Mouse (Mus musculus) limb, embryonic 14.5 days (tissue): ENCODE data around the gene Nr0b2. TPM values are rescaled to one million over a fixed set of nuclear protein-coding genes. Genes with fewer than 3 reads are reported as not detected.

Source experiments
- ATAC-seq: fragments of 200-750 bp; cut with Nextera tagmentation; 2 replicates; pipeline ENCODE4 v1.8.0; 2017; ENCODE audit warnings: low read depth, moderate number of reproducible peaks, moderate TSS enrichment; ENCODE audit not compliant: low FRiP score
- DNase-seq: peaks from one replicate; pipeline ENCODE4 v3.0.0-alpha.2; 2015; ENCODE audit warnings: low spot score
- H3K27ac ChIP-seq: fragments of 300-500 bp; sonication (generic); replicated peaks from 2 replicates; pipeline ENCODE4 v1.5.1; 2014; ENCODE audit warnings: low read depth, mild to moderate bottlenecking, low read length, moderate library complexity, mixed read lengths
- H3K27me3 ChIP-seq: fragments of 300-500 bp; sonication (generic); 2 replicates; pipeline ENCODE4 v1.6.1; 2014; ENCODE audit warnings: low read length, mixed read lengths; ENCODE audit not compliant: control insufficient read depth, insufficient read depth
- H3K36me3 ChIP-seq: fragments of 300-500 bp; sonication (generic); 2 replicates; pipeline ENCODE4 v1.6.1; 2014; ENCODE audit warnings: mild to moderate bottlenecking, low read length, moderate library complexity, mixed read lengths; ENCODE audit not compliant: control insufficient read depth, insufficient read depth
- H3K4me1 ChIP-seq: fragments of 300-500 bp; sonication (generic); 2 replicates; pipeline ENCODE4 v1.6.1; 2014; ENCODE audit warnings: antibody characterized with exemption, low read length, mixed read lengths; ENCODE audit not compliant: control insufficient read depth, insufficient read depth
- H3K4me2 ChIP-seq: fragments of 300-500 bp; sonication (generic); replicated peaks from 2 replicates; pipeline ENCODE4 v1.6.1; 2014; ENCODE audit warnings: low read depth, mild to moderate bottlenecking, low read length, moderate library complexity; ENCODE audit not compliant: severe bottlenecking
- H3K4me3 ChIP-seq: fragments of 300-500 bp; sonication (generic); replicated peaks from 2 replicates; pipeline ENCODE4 v1.5.1; 2014; ENCODE audit warnings: low read length
- H3K9ac ChIP-seq: fragments of 300-500 bp; sonication (generic); 2 replicates; pipeline ENCODE4 v1.6.1; 2014; ENCODE audit warnings: mild to moderate bottlenecking, low read depth, low read length, moderate library complexity; ENCODE audit not compliant: severe bottlenecking
- H3K9me3 ChIP-seq: fragments of 300-500 bp; sonication (generic); 2 replicates; pipeline ENCODE4 v1.6.1; 2016; ENCODE audit warnings: low read length; ENCODE audit not compliant: control insufficient read depth
- POLR2A ChIP-seq: fragments of 200-500 bp; IDR thresholded peaks from 2 replicates; pipeline ENCODE4 v1.8.0; 2012; ENCODE audit warnings: inconsistent platforms, mild to moderate bottlenecking, moderate library complexity, borderline replicate concordance; ENCODE audit not compliant: insufficient read depth, insufficient read length; ENCODE audit errors: extremely low read depth
- WGBS: fragments of 180-500 bp; shearing (Covaris S2); extraction: QIAGEN DNeasy Blood & Tissue Kit; methylation state at CpG from one replicate; pipeline ENCODE4 v1.1.7; 2014; 5-methylcytosine and 5-hydroxymethylcytosine counted together
- polyA plus RNA-seq, 2 experiments: library from polyadenylated mRNA; depleted of rRNA in 1 of 2; stranded (reverse) in 1 of 2; unstranded in 1 of 2; fragments of >200 nt; fragmentation: Nextera tagmentation in 1 of 2; extraction: Ambion mirVana in 1 of 2; gene quantifications; 2 replicates each; pipeline versions ENCODE4 v1.2.1 to v1.2.3; 2012 to 2014

The Nr0b2 gene
- 0.05 TPM in 1 of 2 replicates, not detected in the other for polyA plus RNA-seq (2012; rRNA removed)
- 0.17 TPM in 1 of 2 replicates, not detected in the other for polyA plus RNA-seq (2014; fragmentation: Nextera tagmentation; extraction: Ambion mirVana)

GRCm38 (mm10) chr4:133552768-133553447 lies at the start of gene Nr0b2:
Gene Nr0b2 (plus strand): TSS chr4:133553376.
- H3K4me1 ChIP-seq, result no peaks in the 10 kb centered on the region
- DNase-seq (no peak), ATAC-seq (no peak)
- no peak within 1 kb of the TSS for H3K4me3 ChIP-seq
- 78% methylated on average over 10 of the region's 10 CpGs for WGBS
- H3K27ac ChIP-seq, result no peak within 1 kb of the TSS
- H3K9me3 ChIP-seq, result no peaks in the 10 kb centered on the region; the same call in 1 of the 2 replicates
- H3K9ac ChIP-seq, result no peak within 1 kb of the TSS
- TF ChIP-seq POLR2A, result no peak
- no peaks in the 10 kb centered on the region for H3K36me3 ChIP-seq
- no peaks in the 10 kb centered on the region for H3K27me3 ChIP-seq
- H3K4me2 ChIP-seq, result no peak within 1 kb of the TSS

DNA sequence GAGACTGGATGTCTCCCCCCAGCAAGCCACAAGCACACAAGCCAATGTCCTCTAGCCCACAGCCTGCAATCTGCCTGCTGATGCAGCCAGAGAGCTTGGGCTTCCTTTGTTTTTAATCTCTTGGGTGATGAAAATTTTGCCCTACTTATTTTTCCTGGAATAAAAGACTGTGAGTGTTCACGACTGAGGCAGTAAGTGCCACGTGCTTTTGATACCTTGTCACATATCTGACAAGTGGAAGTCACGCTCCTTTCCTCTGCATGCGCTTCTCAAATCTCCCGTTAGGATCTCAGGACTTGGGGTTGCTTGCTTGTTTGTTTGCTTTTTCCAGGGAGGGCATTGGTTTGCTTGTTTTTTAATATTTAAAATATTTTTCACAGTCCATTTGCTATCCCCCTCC lies 48.9 kb upstream of the Nr0b2 start:
- no peak for DNase-seq
- no peak for ATAC-seq
- no peak for TF ChIP-seq POLR2A
- WGBS, result 51% methylated on average over 5 of the region's 5 CpGs
- Histone ChIP-seq H3K4me3 (no peak overlapping the region), H3K4me1 (no peaks in the 10 kb centered on the region), H3K4me2 (no peak overlapping the region), H3K9ac (no peak overlapping the region), H3K27ac (no peak overlapping the region), H3K36me3 (no peaks in the 10 kb centered on the region), H3K9me3 (no peaks in the 10 kb centered on the region), H3K27me3 (peaks cover 22% of the 10 kb centered on the region)

- no peaks in the 10 kb centered on the region for H3K4me1 ChIP-seq
- H3K27ac ChIP-seq, result no peak overlapping the region
- H3K9me3 ChIP-seq, result no peaks in the 10 kb centered on the region
- no peak overlapping the region for H3K4me2 ChIP-seq
- no peak overlapping the region for H3K4me3 ChIP-seq
- no peak for TF ChIP-seq POLR2A
- no peaks in the 10 kb centered on the region for H3K36me3 ChIP-seq
- H3K9ac ChIP-seq, result no peak overlapping the region
- no peak for DNase-seq
- 57% methylated on average over 9 of the region's 9 CpGs for WGBS
- no peak for ATAC-seq
- H3K27me3 ChIP-seq, result peaks cover 17% of the 10 kb centered on the region
Measured at GRCm38 (mm10) chr4:133504755-133505485, 48.3 kb upstream of the Nr0b2 start.

DNA sequence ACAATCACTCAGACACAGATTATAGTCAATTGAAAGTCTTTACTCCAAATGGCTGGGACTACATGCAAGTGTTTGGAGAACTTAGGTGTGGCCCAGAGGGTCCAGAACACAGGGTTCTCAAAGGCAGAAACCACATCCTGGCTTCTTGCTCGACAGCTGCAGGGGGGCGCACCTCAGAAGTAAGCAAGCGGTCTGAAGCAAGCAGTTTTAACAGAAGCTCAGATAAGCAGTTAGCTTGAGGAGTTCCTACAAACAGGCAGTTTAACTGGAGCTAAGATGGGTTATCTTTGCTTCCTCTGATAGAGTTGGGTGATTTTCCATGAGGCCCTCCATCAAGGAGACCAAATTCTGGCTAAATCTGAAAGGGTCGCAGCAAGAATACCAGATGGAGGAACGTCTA lies 46.6 kb upstream of the Nr0b2 start:
- peaks cover 7% of the 10 kb centered on the region; the same call in 1 of the 2 replicates for H3K27me3 ChIP-seq
- no peak overlapping the region for H3K4me2 ChIP-seq
- no peaks in the 10 kb centered on the region for H3K9me3 ChIP-seq
- no peak for ATAC-seq
- WGBS, result 57% methylated on average over 5 of the region's 5 CpGs
- H3K9ac ChIP-seq, result no peak overlapping the region
- no peaks in the 10 kb centered on the region for H3K36me3 ChIP-seq
- H3K4me1 ChIP-seq, result no peaks in the 10 kb centered on the region
- DNase-seq, result no peak
- H3K4me3 ChIP-seq, result no peak overlapping the region
- TF ChIP-seq POLR2A, result no peak
- H3K27ac ChIP-seq, result no peak overlapping the region

DNA sequence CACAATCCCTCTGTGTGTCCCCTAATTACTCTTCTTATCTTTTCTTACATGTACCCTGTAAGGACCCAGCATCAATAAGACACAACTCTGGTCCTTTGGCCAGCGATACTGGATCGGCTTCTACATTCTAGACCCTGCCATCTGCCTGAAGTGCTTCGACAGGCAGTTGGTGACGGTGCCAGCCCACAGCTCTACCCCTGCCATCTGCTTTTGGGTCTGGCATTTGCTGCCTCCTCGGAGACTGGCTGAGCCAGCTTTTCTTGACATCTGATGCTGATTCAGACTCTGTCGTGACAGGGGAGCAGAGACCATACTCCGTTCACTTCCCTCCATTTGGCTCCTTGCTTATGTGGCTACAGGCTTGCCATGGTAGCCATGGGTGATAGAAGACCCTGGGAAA lies 44.2 kb upstream of the Nr0b2 start:
- Histone ChIP-seq H3K36me3 (no peaks in the 10 kb centered on the region), H3K4me3 (no peak overlapping the region), H3K4me2 (no peak overlapping the region), H3K4me1 (no peaks in the 10 kb centered on the region), H3K9ac (no peak overlapping the region), H3K27ac (no peak overlapping the region), H3K27me3 (peaks cover 1% of the 10 kb centered on the region; the same call in 1 of the 2 replicates), H3K9me3 (no peaks in the 10 kb centered on the region)
- DNase-seq (no peak), ATAC-seq (no peak)
- WGBS, result 78% methylated on average over 7 of the region's 7 CpGs
- no peak for TF ChIP-seq POLR2A
